Mouse (Mus musculus) kidney, postnatal 36 days (tissue): ENCODE measurements around the gene Ppard.

Source experiments
- DNase-seq, 2 experiments: peaks; one replicate each; pipeline ENCODE4 v3.0.0; 2021 to 2022; ENCODE audit warnings: mixed read lengths in 2 of 2

Ppard gene

GRCm38 (mm10) chr17:28224615-28225014 is 7.9 kb upstream of the Ppard start:
- DNase-seq, result no peak

GRCm38 (mm10) chr17:28226014-28226413 is 6.5 kb upstream of the Ppard start:
- DNase-seq, result peak; percentile 93 to 98

- no peak for DNase-seq
These were observed 2.0 kb upstream of the Ppard start for GRCm38 (mm10) chr17:28230486-28230885.

GRCm38 (mm10) chr17:28231026-28231736 is 1.3 kb upstream of the Ppard start:
- no peak for DNase-seq

GRCm38 (mm10) chr17:28233091-28233731 is 711 bp downstream of the Ppard start:
- DNase-seq, result peak; percentile 29 to 56

GRCm38 (mm10) chr17:28234641-28235040 is 2.1 kb downstream of the Ppard start:
- DNase-seq, result no peak

GRCm38 (mm10) chr17:28235982-28236635 is 3.6 kb downstream of the Ppard start:
- DNase-seq, result no peak

- no peak for DNase-seq
These were observed 4.1 kb downstream of the Ppard start for GRCm38 (mm10) chr17:28236636-28237015.

- DNase-seq, result no peak
These were observed 4.9 kb downstream of the Ppard start for GRCm38 (mm10) chr17:28237362-28237761.

- no peak for DNase-seq
These were observed 5.4 kb downstream of the Ppard start for GRCm38 (mm10) chr17:28237874-28238273.

- peak; percentile 35 to 57 for DNase-seq
These were observed 8.3 kb downstream of the Ppard start for GRCm38 (mm10) chr17:28240846-28241245.

- no peak for DNase-seq
These were observed 9.8 kb downstream of the Ppard start for GRCm38 (mm10) chr17:28242296-28242695.

- DNase-seq, result no peak
These were observed 11.7 kb downstream of the Ppard start for GRCm38 (mm10) chr17:28244214-28244613.

GRCm38 (mm10) chr17:28244714-28245113 is 12.2 kb downstream of the Ppard start:
- DNase-seq, result no peak

- DNase-seq, result no peak
These were observed 14.1 kb downstream of the Ppard start for GRCm38 (mm10) chr17:28246640-28247039.

- DNase-seq, result peak; percentile 45 to 55
These were observed 15.1 kb downstream of the Ppard start for GRCm38 (mm10) chr17:28247613-28248012.

- no peak for DNase-seq
These were observed 16.6 kb downstream of the Ppard start for GRCm38 (mm10) chr17:28249062-28249461.

GRCm38 (mm10) chr17:28251579-28252280 is 19.2 kb downstream of the Ppard start:
- DNase-seq, result peak in 1 of 2 experiments; percentile 27

GRCm38 (mm10) chr17:28252281-28252648 is 19.8 kb downstream of the Ppard start:
- no peak for DNase-seq

- peak; percentile 23 to 51 for DNase-seq
These were observed 20.7 kb downstream of the Ppard start for GRCm38 (mm10) chr17:28253216-28253615.

GRCm38 (mm10) chr17:28254804-28255203 is 22.3 kb downstream of the Ppard start:
- DNase-seq, result no peak

GRCm38 (mm10) chr17:28255651-28256050 is 23.2 kb downstream of the Ppard start:
- no peak for DNase-seq

GRCm38 (mm10) chr17:28256651-28257328 is 24.3 kb downstream of the Ppard start:
- peak; percentile 65 to 73 for DNase-seq
